15 mouse cellular contexts compared by ENCODE assay signal in genomic region chr7:71264115-71264514, GRCm38 (mm10).
A peak's percentile ranks its signal among the peaks of the same experiment; 100 is the strongest.
DNase-seq lines count a peak whose midpoint lies in the region; ATAC-seq lines count a peak whose summit lies in the region.
"Had no signal": no experiment of that assay in that cellular context is flagged by ENCODE, and none has a peak within 500 bp of the region (broad histone marks: within the 10 kb centered on the region; RNA-seq: fewer than 3 reads in every experiment).

No protein-coding gene starts in this region.

- ATAC-seq in inflammation-experienced regulatory T-cells, adult 6 months: no peak
- ATAC-seq: forebrain, embryonic 15.5 days; hindbrain, embryonic 16.5 days; liver, embryonic 12.5 days; midbrain, embryonic 13.5 days had no signal

- intact Hi-C loops in heart, postnatal 14 days (cut with DNase I): no loop called here

- peak; percentile 25 for DNase-seq in heart, adult 8-10 months (ENCODE audit: low spot score)
- no peak for DNase-seq in heart, postnatal 14 days
- peak; percentile 20 to 29 for DNase-seq in lung, adult 18-20 months
- no peak for DNase-seq in lung, postnatal 4 days
- peak; percentile 26 to 66 for DNase-seq in kidney, postnatal 36 days
- no peak for DNase-seq in thymus, postnatal 25 days
- DNase-seq: cerebellum, adult 2 months; heart, adult 2 months; right cerebral cortex, postnatal 14 days; thymus, postnatal 14 days had no signal

Comparison
In these comparisons a context has a peak if more than half of its experiments do, and no peak if none do; other contexts are left out.
1. DNase-seq: peak in heart, adult 8-10 months (single experiment), lung, adult 18-20 months (2 of 2) and kidney, postnatal 36 days (2 of 2); none in heart, postnatal 14 days (0 of 2), lung, postnatal 4 days (0 of 2) and thymus, postnatal 25 days (single experiment).